Mouse (Mus musculus): ENCODE results near the gene Krtap26-1. TPM values are rescaled to one million over a fixed set of nuclear protein-coding genes. Genes with fewer than 3 reads are reported as not detected.

Gene Krtap26-1
- polyA plus RNA-seq, 1 experiment: not detected

Other genes starting within 250 kb of the Krtap26-1 start
- not detected in 2 replicates for gene Cldn17, start 140.8 kb downstream of the Krtap26-1 start, polyA plus RNA-seq (2012; rRNA removed)
- 0.06 TPM in 1 of 2 replicates, not detected in the other for gene Cldn8, start 84.6 kb downstream of the Krtap26-1 start, polyA plus RNA-seq (2012; rRNA removed)
- gene Krtap24-1, start 35.5 kb downstream of the Krtap26-1 start, polyA plus RNA-seq (2012; rRNA removed): not detected in 2 replicates
- not detected in 2 replicates for gene 2310079G19Rik, start 20.1 kb downstream of the Krtap26-1 start, polyA plus RNA-seq (2012; rRNA removed)
- gene Krtap27-1, start 23.9 kb upstream of the Krtap26-1 start, polyA plus RNA-seq (2012; rRNA removed): not detected in 2 replicates
- gene 2310061N02Rik, start 60.2 kb upstream of the Krtap26-1 start, polyA plus RNA-seq (2012; rRNA removed): not detected in 2 replicates
- gene Krtap13-1, start 81.1 kb upstream of the Krtap26-1 start, polyA plus RNA-seq (2012; rRNA removed): not detected in 2 replicates
- not detected in 2 replicates for gene Krtap13, start 103.8 kb upstream of the Krtap26-1 start, polyA plus RNA-seq (2012; rRNA removed)
- gene 2310034C09Rik, start 111.1 kb upstream of the Krtap26-1 start, polyA plus RNA-seq (2012; rRNA removed): not detected in 2 replicates
- not detected in 2 replicates for gene 2310057N15Rik, start 126.4 kb upstream of the Krtap26-1 start, polyA plus RNA-seq (2012; rRNA removed)
- not detected in 2 replicates for gene Gm5965, start 130.1 kb upstream of the Krtap26-1 start, polyA plus RNA-seq (2012; rRNA removed)
- gene Gm20741, start 164.4 kb upstream of the Krtap26-1 start, polyA plus RNA-seq (2012; rRNA removed): not detected in 2 replicates
- not detected in 2 replicates for gene Krtap15, start 172.4 kb upstream of the Krtap26-1 start, polyA plus RNA-seq (2012; rRNA removed)
- not detected in 2 replicates for gene Krtap14, start 178.3 kb upstream of the Krtap26-1 start, polyA plus RNA-seq (2012; rRNA removed)
- gene Krtap19-1, start 221.6 kb upstream of the Krtap26-1 start, polyA plus RNA-seq (2012; rRNA removed): not detected in 2 replicates
- gene Krtap19-2, start 226.5 kb upstream of the Krtap26-1 start, polyA plus RNA-seq (2012; rRNA removed): not detected in 2 replicates
- not detected in 2 replicates for gene Krtap19-3, start 230.2 kb upstream of the Krtap26-1 start, polyA plus RNA-seq (2012; rRNA removed)
- not detected in 2 replicates for gene Krtap19-4, start 237.3 kb upstream of the Krtap26-1 start, polyA plus RNA-seq (2012; rRNA removed)
- not detected in 2 replicates for gene Krtap19-5, start 248.7 kb upstream of the Krtap26-1 start, polyA plus RNA-seq (2012; rRNA removed)

Data from frontal cortex, adult 2 months (tissue).